Mouse (Mus musculus): ENCODE results near the gene Stxbp1. TPM values are rescaled to one million over a fixed set of nuclear protein-coding genes. Genes with fewer than 3 reads are reported as not detected.
A peak's percentile ranks its signal among the peaks of the same experiment; 100 is the strongest.

The Stxbp1 gene
- 19.6 and 22.3 TPM in 2 replicates for polyA plus RNA-seq (2015; fragmentation: Nextera tagmentation; extraction: Ambion mirVana)

DNA sequence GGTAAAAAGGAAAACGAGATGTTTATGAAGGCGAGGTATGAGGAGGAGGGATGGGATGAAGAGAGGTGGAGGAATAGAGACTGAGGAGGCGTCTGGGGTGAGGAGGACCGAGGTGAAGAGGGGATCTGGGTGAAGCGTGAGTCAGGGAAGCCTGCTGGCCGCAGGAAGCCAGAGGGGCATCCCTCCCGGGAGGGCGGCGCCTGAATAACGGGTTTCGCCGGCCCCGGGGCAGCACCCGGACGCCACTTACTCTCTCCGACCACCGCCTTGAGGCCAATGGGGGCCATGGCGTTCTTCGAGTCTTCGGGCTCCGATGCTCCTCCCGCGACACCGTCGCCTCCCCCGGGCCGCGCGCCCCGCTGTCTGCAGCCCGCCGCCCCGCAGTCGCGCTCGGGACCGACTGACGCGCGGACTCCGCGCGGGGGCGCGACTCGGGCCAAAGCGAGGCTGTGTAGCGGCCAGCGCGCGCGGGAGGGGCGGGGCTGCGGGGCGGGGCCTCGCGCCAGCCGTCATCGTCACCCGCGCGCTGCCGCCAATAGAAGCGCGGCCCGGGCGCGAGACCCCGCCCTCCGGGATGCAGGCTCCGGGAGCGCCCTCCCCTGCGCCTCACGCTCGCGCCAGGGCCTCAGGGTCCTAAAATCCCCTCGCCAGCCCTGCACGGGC, at the start of gene Stxbp1:
Gene Stxbp1 (minus strand): TSS at position 441 of the 663 bp plus-strand sequence.
- no peaks in the 10 kb centered on the region for H3K9me3 ChIP-seq (ENCODE audit: low read length)
- peak within 1 kb of the TSS; percentile 92 for H3K4me2 ChIP-seq (replicated peaks; ENCODE audit: low read depth, low read length)
- ATAC-seq (ENCODE audit: low FRiP score, low TSS enrichment), result peak; percentile 97
- peak within 1 kb of the TSS; percentile 81 for H3K27ac ChIP-seq (ENCODE audit: low read length)
- H3K4me3 ChIP-seq (ENCODE audit: low read length), result peak within 1 kb of the TSS; percentile 77
- H3K36me3 ChIP-seq (ENCODE audit: insufficient read depth, low read length), result no peaks in the 10 kb centered on the region
- 0 out of 2 replicates have a peak, but pooled peaks cover 3% of the 10 kb centered on the region for H3K4me1 ChIP-seq (ENCODE audit: insufficient read depth, low read length)
- peaks cover 3% of the 10 kb centered on the region; the same call in 1 of the 2 replicates for H3K27me3 ChIP-seq (ENCODE audit: insufficient read depth, low read length)
- peak within 1 kb of the TSS; percentile 76 for H3K9ac ChIP-seq (replicated peaks; ENCODE audit: low read length)
- WGBS, result under 1% methylated on average over 78 of the region's 78 CpGs

DNA sequence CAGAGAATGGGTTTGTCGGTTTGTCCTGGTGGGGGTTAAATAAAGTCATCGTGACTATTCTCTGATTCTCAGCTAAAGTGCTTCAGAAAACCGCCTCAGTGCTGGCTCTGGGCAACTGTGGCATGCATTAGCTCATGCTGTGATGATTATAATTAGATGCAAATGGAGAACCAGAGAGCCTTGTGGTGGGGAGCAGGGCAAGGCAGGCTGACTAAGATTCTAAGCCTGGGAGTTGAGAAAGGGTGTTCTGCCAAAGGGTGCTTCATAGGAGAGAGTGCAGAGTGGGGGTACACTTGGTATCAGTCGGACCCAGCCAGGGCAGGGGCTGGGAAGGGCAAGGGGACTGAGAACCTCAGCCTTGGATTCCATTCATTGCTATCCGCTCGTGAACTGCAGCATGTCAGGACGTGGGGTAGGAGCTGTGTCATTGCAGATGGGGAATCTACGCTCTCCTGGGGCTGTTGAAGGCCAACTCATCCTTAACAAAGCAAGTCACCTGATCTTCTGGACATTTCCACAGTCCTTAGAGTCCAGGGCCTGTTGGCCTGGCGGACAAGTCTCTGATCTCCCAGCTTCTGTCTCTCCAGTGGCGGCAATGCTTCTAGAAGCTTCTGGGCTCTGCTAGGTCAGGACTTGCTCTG, 49.6 kb upstream of the Stxbp1 start:
- Histone ChIP-seq H3K4me3 (ENCODE audit: low read length) (no peak overlapping the region), H3K27me3 (ENCODE audit: insufficient read depth, low read length) (no peaks in the 10 kb centered on the region), H3K36me3 (ENCODE audit: insufficient read depth, low read length) (no peaks in the 10 kb centered on the region), H3K9me3 (ENCODE audit: low read length) (no peaks in the 10 kb centered on the region), H3K9ac (replicated peaks; ENCODE audit: low read length) (no peak overlapping the region), H3K4me1 (ENCODE audit: insufficient read depth, low read length) (peaks cover 47% of the 10 kb centered on the region), H3K27ac (ENCODE audit: low read length) (peak overlapping the region; percentile 93), H3K4me2 (replicated peaks; ENCODE audit: low read depth, low read length) (no peak overlapping the region)
- 59% methylated on average over 10 of the region's 10 CpGs for WGBS
- ATAC-seq (ENCODE audit: low FRiP score, low TSS enrichment), result no peak

DNA sequence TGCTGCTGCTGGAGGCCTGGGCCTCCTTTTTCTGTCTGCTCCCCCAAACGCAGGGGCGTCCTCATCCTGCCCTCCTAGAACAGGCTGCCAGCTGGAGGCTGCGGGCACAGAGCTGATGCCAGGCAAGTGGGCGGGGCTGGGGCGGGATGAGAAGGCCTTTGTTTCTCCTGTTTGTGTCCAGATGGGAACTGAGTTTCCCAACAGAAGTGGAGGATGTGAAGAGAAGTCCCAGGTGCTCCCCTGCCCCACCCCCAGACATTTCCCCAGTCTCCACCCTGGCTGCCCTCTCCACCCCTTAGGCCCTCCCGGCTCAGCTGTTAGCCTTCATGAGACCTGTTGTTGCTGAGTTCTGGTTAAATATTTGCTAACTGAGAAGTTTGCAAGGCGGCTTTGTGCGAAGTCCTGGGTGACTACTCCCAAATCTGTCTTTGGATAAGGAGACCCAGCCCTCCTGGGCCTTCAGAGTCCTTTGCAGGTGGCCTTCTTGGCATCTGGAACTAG, 48.6 kb upstream of the Stxbp1 start:
- Histone ChIP-seq H3K27ac (ENCODE audit: low read length) (peak overlapping the region; percentile 93), H3K4me1 (ENCODE audit: insufficient read depth, low read length) (peaks cover 54% of the 10 kb centered on the region), H3K9me3 (ENCODE audit: low read length) (no peaks in the 10 kb centered on the region), H3K4me2 (replicated peaks; ENCODE audit: low read depth, low read length) (0 out of 2 replicates have a peak overlapping the region, but pooled peaks have one; percentile 4), H3K4me3 (ENCODE audit: low read length) (no peak overlapping the region), H3K27me3 (ENCODE audit: insufficient read depth, low read length) (no peaks in the 10 kb centered on the region), H3K9ac (replicated peaks; ENCODE audit: low read length) (peak overlapping the region; percentile 23), H3K36me3 (ENCODE audit: insufficient read depth, low read length) (no peaks in the 10 kb centered on the region)
- peak; percentile 60 for ATAC-seq (ENCODE audit: low FRiP score, low TSS enrichment)
- 45% methylated on average over 8 of the region's 8 CpGs for WGBS

GRCm38 (mm10) chr2:32894097-32894496, 47.1 kb upstream of the Stxbp1 start:
- ATAC-seq (ENCODE audit: low FRiP score, low TSS enrichment), result no peak

GRCm38 (mm10) chr2:32892490-32892889, 45.4 kb upstream of the Stxbp1 start:
- WGBS, result 82% methylated on average over 14 of the region's 14 CpGs
- no peak overlapping the region for H3K27ac ChIP-seq (ENCODE audit: low read length)

More at GRCm38 (mm10) chr2:32894097-32894496, 47.1 kb upstream of the Stxbp1 start:
- H3K27me3 ChIP-seq (ENCODE audit: insufficient read depth, low read length), result no peaks in the 10 kb centered on the region
- no peak overlapping the region for H3K27ac ChIP-seq (ENCODE audit: low read length)
- 61% methylated on average over 2 of the region's 2 CpGs for WGBS
- H3K9ac ChIP-seq (replicated peaks; ENCODE audit: low read length), result no peak overlapping the region
- no peak overlapping the region for H3K4me2 ChIP-seq (replicated peaks; ENCODE audit: low read depth, low read length)
- H3K9me3 ChIP-seq (ENCODE audit: low read length), result no peaks in the 10 kb centered on the region
- H3K36me3 ChIP-seq (ENCODE audit: insufficient read depth, low read length), result no peaks in the 10 kb centered on the region
- no peak overlapping the region for H3K4me3 ChIP-seq (ENCODE audit: low read length)
- H3K4me1 ChIP-seq (ENCODE audit: insufficient read depth, low read length), result peaks cover 54% of the 10 kb centered on the region

DNA sequence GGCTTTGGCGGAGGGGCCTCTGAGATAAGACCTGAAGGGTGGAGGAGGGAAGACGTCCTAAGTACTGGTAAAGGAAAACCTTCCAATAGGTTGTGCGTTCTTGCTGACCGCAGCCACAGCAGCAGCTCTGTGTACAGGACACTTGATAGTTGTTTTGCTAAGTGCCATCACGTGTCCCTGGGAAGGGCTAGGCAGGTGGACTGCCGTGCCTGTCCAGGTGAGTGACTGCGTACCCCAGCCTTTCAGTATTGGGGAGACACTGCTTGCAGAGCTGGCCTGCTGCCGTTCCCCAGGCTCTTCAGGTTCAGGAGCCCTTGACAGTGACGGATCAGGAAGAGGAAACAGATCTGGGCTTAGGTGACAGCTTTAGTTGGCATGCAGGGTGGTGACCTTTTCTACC, 44.2 kb upstream of the Stxbp1 start:
- no peaks in the 10 kb centered on the region for H3K27me3 ChIP-seq (ENCODE audit: insufficient read depth, low read length)
- no peak overlapping the region for H3K4me2 ChIP-seq (replicated peaks; ENCODE audit: low read depth, low read length)
- H3K9ac ChIP-seq (replicated peaks; ENCODE audit: low read length), result no peak overlapping the region
- H3K4me3 ChIP-seq (ENCODE audit: low read length), result no peak overlapping the region
- no peak overlapping the region; the same call in 1 of the 2 replicates for H3K27ac ChIP-seq (ENCODE audit: low read length)
- no peak for ATAC-seq (ENCODE audit: low FRiP score, low TSS enrichment)
- H3K36me3 ChIP-seq (ENCODE audit: insufficient read depth, low read length), result no peaks in the 10 kb centered on the region
- peaks cover 45% of the 10 kb centered on the region for H3K4me1 ChIP-seq (ENCODE audit: insufficient read depth, low read length)
- 60% methylated on average over 9 of the region's 9 CpGs for WGBS
- H3K9me3 ChIP-seq (ENCODE audit: low read length), result no peaks in the 10 kb centered on the region

More at GRCm38 (mm10) chr2:32892490-32892889, 45.4 kb upstream of the Stxbp1 start:
- Histone ChIP-seq H3K4me1 (ENCODE audit: insufficient read depth, low read length) (peaks cover 54% of the 10 kb centered on the region), H3K9me3 (ENCODE audit: low read length) (no peaks in the 10 kb centered on the region), H3K27me3 (ENCODE audit: insufficient read depth, low read length) (no peaks in the 10 kb centered on the region), H3K4me2 (replicated peaks; ENCODE audit: low read depth, low read length) (no peak overlapping the region), H3K36me3 (ENCODE audit: insufficient read depth, low read length) (no peaks in the 10 kb centered on the region), H3K4me3 (ENCODE audit: low read length) (no peak overlapping the region), H3K9ac (replicated peaks; ENCODE audit: low read length) (no peak overlapping the region)
- no peak for ATAC-seq (ENCODE audit: low FRiP score, low TSS enrichment)

DNA sequence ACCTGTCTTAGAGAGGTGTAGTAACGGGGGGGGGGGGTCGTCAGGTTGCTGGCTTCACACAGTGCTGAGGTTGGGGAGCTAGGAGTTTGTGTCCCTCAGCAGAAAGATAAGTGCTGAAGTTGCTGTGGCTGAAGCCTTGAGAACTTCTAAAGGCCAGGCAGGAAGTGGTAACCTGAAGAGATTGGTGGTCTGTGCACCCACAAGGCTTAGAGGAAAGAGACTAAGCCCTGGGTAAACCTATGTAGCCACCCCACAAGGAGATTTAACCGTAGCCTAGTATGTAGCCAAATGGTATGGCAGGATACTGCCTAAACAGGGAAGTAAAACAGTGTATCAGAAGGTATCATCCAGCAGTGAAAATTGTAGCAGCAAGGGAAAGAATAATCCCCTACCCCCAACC, 43.2 kb upstream of the Stxbp1 start:
- Histone ChIP-seq H3K27me3 (ENCODE audit: insufficient read depth, low read length) (no peaks in the 10 kb centered on the region), H3K9me3 (ENCODE audit: low read length) (no peaks in the 10 kb centered on the region), H3K4me3 (ENCODE audit: low read length) (no peak overlapping the region), H3K4me1 (ENCODE audit: insufficient read depth, low read length) (peaks cover 36% of the 10 kb centered on the region), H3K9ac (replicated peaks; ENCODE audit: low read length) (no peak overlapping the region), H3K36me3 (ENCODE audit: insufficient read depth, low read length) (no peaks in the 10 kb centered on the region), H3K4me2 (replicated peaks; ENCODE audit: low read depth, low read length) (no peak overlapping the region), H3K27ac (ENCODE audit: low read length) (no peak overlapping the region)
- no peak for ATAC-seq (ENCODE audit: low FRiP score, low TSS enrichment)
- 78% methylated on average over 3 of the region's 3 CpGs for WGBS

GRCm38 (mm10) chr2:32888551-32888950, 41.5 kb upstream of the Stxbp1 start:
- Histone ChIP-seq H3K27ac (ENCODE audit: low read length) (peak overlapping the region; percentile 79), H3K27me3 (ENCODE audit: insufficient read depth, low read length) (no peaks in the 10 kb centered on the region), H3K9ac (replicated peaks; ENCODE audit: low read length) (peak overlapping the region; percentile 51), H3K4me1 (ENCODE audit: insufficient read depth, low read length) (peaks cover 42% of the 10 kb centered on the region), H3K36me3 (ENCODE audit: insufficient read depth, low read length) (no peaks in the 10 kb centered on the region), H3K4me3 (ENCODE audit: low read length) (no peak overlapping the region), H3K4me2 (replicated peaks; ENCODE audit: low read depth, low read length) (no peak overlapping the region), H3K9me3 (ENCODE audit: low read length) (no peaks in the 10 kb centered on the region)
- WGBS, result 20% methylated on average over 3 of the region's 3 CpGs
- ATAC-seq (ENCODE audit: low FRiP score, low TSS enrichment), result peak; percentile 29

GRCm38 (mm10) chr2:32888029-32888428, 41.0 kb upstream of the Stxbp1 start:
- Histone ChIP-seq H3K4me1 (ENCODE audit: insufficient read depth, low read length) (peaks cover 45% of the 10 kb centered on the region), H3K9ac (replicated peaks; ENCODE audit: low read length) (peak overlapping the region; percentile 51), H3K9me3 (ENCODE audit: low read length) (no peaks in the 10 kb centered on the region), H3K27me3 (ENCODE audit: insufficient read depth, low read length) (no peaks in the 10 kb centered on the region), H3K27ac (ENCODE audit: low read length) (peak overlapping the region; percentile 79), H3K4me3 (ENCODE audit: low read length) (no peak overlapping the region), H3K4me2 (replicated peaks; ENCODE audit: low read depth, low read length) (0 out of 2 replicates have a peak overlapping the region, but pooled peaks have one; percentile 8), H3K36me3 (ENCODE audit: insufficient read depth, low read length) (no peaks in the 10 kb centered on the region)
- WGBS, result 11% methylated on average over 9 of the region's 9 CpGs
- no peak; the same call in 1 of the 2 replicates for ATAC-seq (ENCODE audit: low FRiP score, low TSS enrichment)

All from kidney, embryonic 16.5 days (tissue).